Mouse (Mus musculus): ENCODE measurements around the gene Pml. TPM values are rescaled to one million over a fixed set of nuclear protein-coding genes. Genes with fewer than 3 reads are reported as not detected.

The Pml gene
- polyA plus RNA-seq, 1 experiment = 200 TPM

GRCm38 (mm10) chr9:58225915-58226913, 23.4 kb downstream of the Pml start:
- no peak overlapping the region for H3K9ac ChIP-seq (ENCODE audit: low read depth, poor library complexity, severe bottlenecking)
- H3K27ac ChIP-seq (ENCODE audit: insufficient read depth, low read length) = no peak overlapping the region
- no peaks in the 10 kb centered on the region for H3K27me3 ChIP-seq (ENCODE audit: control insufficient read depth, insufficient read depth, low read length, poor library complexity, severe bottlenecking)
- H3K4me3 ChIP-seq (ENCODE audit: low read depth, low read length) = no peak overlapping the region
- no peaks in the 10 kb centered on the region for H3K4me1 ChIP-seq (ENCODE audit: control insufficient read depth, insufficient read depth, low read length)
- peaks cover 89% of the 10 kb centered on the region for H3K36me3 ChIP-seq (ENCODE audit: control insufficient read depth, insufficient read depth, low read length, poor library complexity, severe bottlenecking)
- TF ChIP-seq EP300 (IDR thresholded peaks at IDR 0.05; ENCODE audit: insufficient read depth, low read depth, low read length) = no peak
- peak; percentile 44 for TF ChIP-seq CTCF (IDR thresholded peaks at IDR 0.05; ENCODE audit: low read depth, low read length)
- H3K9me3 ChIP-seq (replicated peaks; ENCODE audit: control insufficient read depth, insufficient read depth, low read length, poor library complexity, severe bottlenecking) = no peaks in the 10 kb centered on the region

GRCm38 (mm10) chr9:58224356-58224755, 25.2 kb downstream of the Pml start:
- no peak overlapping the region for H3K27ac ChIP-seq (ENCODE audit: insufficient read depth, low read length)
- TF ChIP-seq EP300 (IDR thresholded peaks at IDR 0.05; ENCODE audit: insufficient read depth, low read depth, low read length) (no peak), POLR2A (IDR thresholded peaks at IDR 0.05; ENCODE audit: insufficient read depth, low read length) (no peak), CTCF (IDR thresholded peaks at IDR 0.05; ENCODE audit: low read depth, low read length) (no peak)
- no peaks in the 10 kb centered on the region for H3K9me3 ChIP-seq (replicated peaks; ENCODE audit: control insufficient read depth, insufficient read depth, low read length, poor library complexity, severe bottlenecking)
- H3K4me1 ChIP-seq (ENCODE audit: control insufficient read depth, insufficient read depth, low read length) = peaks cover under 1% of the 10 kb centered on the region
- H3K27me3 ChIP-seq (ENCODE audit: control insufficient read depth, insufficient read depth, low read length, poor library complexity, severe bottlenecking) = no peaks in the 10 kb centered on the region
- H3K4me3 ChIP-seq (ENCODE audit: low read depth, low read length) = no peak overlapping the region
- H3K36me3 ChIP-seq (ENCODE audit: control insufficient read depth, insufficient read depth, low read length, poor library complexity, severe bottlenecking) = peaks cover 88% of the 10 kb centered on the region
- no peak overlapping the region for H3K9ac ChIP-seq (ENCODE audit: low read depth, poor library complexity, severe bottlenecking)

- no peak for TF ChIP-seq EP300 (IDR thresholded peaks at IDR 0.05; ENCODE audit: insufficient read depth, low read depth, low read length)
- peak; percentile 79 for TF ChIP-seq CTCF (IDR thresholded peaks at IDR 0.05; ENCODE audit: low read depth, low read length)
- Histone ChIP-seq H3K36me3 (ENCODE audit: control insufficient read depth, insufficient read depth, low read length, poor library complexity, severe bottlenecking) (peaks cover 56% of the 10 kb centered on the region), H3K27ac (ENCODE audit: insufficient read depth, low read length) (no peak overlapping the region), H3K27me3 (ENCODE audit: control insufficient read depth, insufficient read depth, low read length, poor library complexity, severe bottlenecking) (no peaks in the 10 kb centered on the region), H3K4me3 (ENCODE audit: low read depth, low read length) (no peak overlapping the region), H3K4me1 (ENCODE audit: control insufficient read depth, insufficient read depth, low read length) (peaks cover 15% of the 10 kb centered on the region), H3K9me3 (replicated peaks; ENCODE audit: control insufficient read depth, insufficient read depth, low read length, poor library complexity, severe bottlenecking) (no peaks in the 10 kb centered on the region), H3K9ac (ENCODE audit: low read depth, poor library complexity, severe bottlenecking) (no peak overlapping the region)
These were observed 29.2 kb downstream of the Pml start for GRCm38 (mm10) chr9:58220218-58220903.

- peak overlapping the region; percentile 49 for H3K27ac ChIP-seq (ENCODE audit: insufficient read depth, low read length)
- H3K9me3 ChIP-seq (replicated peaks; ENCODE audit: control insufficient read depth, insufficient read depth, low read length, poor library complexity, severe bottlenecking) = no peaks in the 10 kb centered on the region
- H3K9ac ChIP-seq (ENCODE audit: low read depth, poor library complexity, severe bottlenecking) = no peak overlapping the region
- H3K27me3 ChIP-seq (ENCODE audit: control insufficient read depth, insufficient read depth, low read length, poor library complexity, severe bottlenecking) = no peaks in the 10 kb centered on the region
- H3K36me3 ChIP-seq (ENCODE audit: control insufficient read depth, insufficient read depth, low read length, poor library complexity, severe bottlenecking) = peaks cover 40% of the 10 kb centered on the region
- TF ChIP-seq EP300 (IDR thresholded peaks at IDR 0.05; ENCODE audit: insufficient read depth, low read depth, low read length) (peak; percentile 84), POLR2A (IDR thresholded peaks at IDR 0.05; ENCODE audit: insufficient read depth, low read length) (no peak)
- H3K4me1 ChIP-seq (ENCODE audit: control insufficient read depth, insufficient read depth, low read length) = peaks cover 18% of the 10 kb centered on the region
- no peak overlapping the region for H3K4me3 ChIP-seq (ENCODE audit: low read depth, low read length)
These were observed 31.0 kb downstream of the Pml start for GRCm38 (mm10) chr9:58218539-58218938.

- Histone ChIP-seq H3K4me3 (ENCODE audit: low read depth, low read length) (no peak overlapping the region), H3K36me3 (ENCODE audit: control insufficient read depth, insufficient read depth, low read length, poor library complexity, severe bottlenecking) (peaks cover 24% of the 10 kb centered on the region), H3K4me1 (ENCODE audit: control insufficient read depth, insufficient read depth, low read length) (peaks cover 18% of the 10 kb centered on the region), H3K9me3 (replicated peaks; ENCODE audit: control insufficient read depth, insufficient read depth, low read length, poor library complexity, severe bottlenecking) (no peaks in the 10 kb centered on the region), H3K27ac (ENCODE audit: insufficient read depth, low read length) (peak overlapping the region; percentile 18; the same call in 1 of the 2 replicates), H3K27me3 (ENCODE audit: control insufficient read depth, insufficient read depth, low read length, poor library complexity, severe bottlenecking) (no peaks in the 10 kb centered on the region), H3K9ac (ENCODE audit: low read depth, poor library complexity, severe bottlenecking) (no peak overlapping the region)
- TF ChIP-seq POLR2A (IDR thresholded peaks at IDR 0.05; ENCODE audit: insufficient read depth, low read length) = no peak
- TF ChIP-seq CTCF (IDR thresholded peaks at IDR 0.05; ENCODE audit: low read depth, low read length) = peak; percentile 90
- no peak for TF ChIP-seq EP300 (IDR thresholded peaks at IDR 0.05; ENCODE audit: insufficient read depth, low read depth, low read length)
These were observed 33.2 kb downstream of the Pml start for GRCm38 (mm10) chr9:58216402-58216801.

Data from ES-Bruce4 (cell line).